In the genomic region with DNA sequence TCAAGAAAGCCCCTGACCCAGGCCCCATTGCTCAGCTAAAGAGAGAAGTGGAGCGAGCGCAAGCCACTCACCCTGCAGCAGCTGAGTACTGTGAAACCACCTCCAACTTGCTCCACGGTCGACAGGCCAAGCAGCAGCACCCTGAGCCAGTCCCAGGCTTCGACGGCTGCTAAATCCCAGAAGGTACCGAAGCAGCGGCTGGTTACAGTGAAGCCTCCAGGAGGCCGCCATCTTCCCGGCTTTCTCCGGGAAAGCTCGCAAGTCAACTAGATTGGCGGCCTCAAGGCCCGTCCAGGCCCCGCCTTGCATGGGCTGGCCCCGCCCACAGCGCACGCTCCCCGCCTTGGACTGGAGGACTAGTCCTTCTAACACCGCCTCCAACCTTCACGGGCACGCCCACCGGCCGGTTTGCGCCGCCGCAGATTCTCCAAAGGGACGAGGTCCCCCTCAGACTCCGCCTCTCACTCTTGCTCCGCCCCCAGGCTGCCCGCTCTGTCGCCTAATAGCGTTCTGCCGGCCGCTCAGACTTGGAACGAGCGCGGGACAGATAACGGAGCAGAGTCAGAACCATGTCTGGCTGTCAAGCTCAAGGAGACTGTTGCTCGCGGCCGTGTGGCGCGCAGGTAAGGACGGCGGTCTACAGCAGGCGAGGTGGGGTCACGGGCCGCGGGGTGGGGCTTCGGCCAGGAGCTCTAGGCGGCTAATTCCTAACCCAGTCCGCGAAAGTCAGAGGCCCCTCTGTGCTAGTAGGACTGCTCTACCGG, we compare ENCODE assay signal across 8 mouse cellular contexts. TPM values are rescaled to one million over a fixed set of nuclear protein-coding genes. Genes with fewer than 3 reads are reported as not detected.
DNase-seq lines count a peak whose midpoint lies in the region; ATAC-seq lines count a peak whose summit lies in the region.

Pdhx (minus strand) TSS at position 295 of the 764 bp plus-strand sequence.
Apip (plus strand) TSS at position 457 of the 764 bp plus-strand sequence.

- H3K9me3 ChIP-seq in heart, embryonic 13.5 days = no peaks in the 10 kb centered on the region
- no peaks in the 10 kb centered on the region for H3K9me3 ChIP-seq in liver, embryonic 12.5 days (replicated peaks)
- H3K9me3 ChIP-seq in stomach, embryonic 15.5 days = no peaks in the 10 kb centered on the region

- peak within 1 kb of the TSS; percentile 78 for H3K4me2 ChIP-seq in heart, embryonic 13.5 days
- peak within 1 kb of the TSS; percentile 79 for H3K4me2 ChIP-seq in liver, embryonic 12.5 days
- peak within 1 kb of the TSS; percentile 67 for H3K4me2 ChIP-seq in stomach, embryonic 15.5 days

- peak within 1 kb of the TSS; percentile 94 for H3K9ac ChIP-seq in heart, embryonic 13.5 days
- H3K9ac ChIP-seq in liver, embryonic 12.5 days = peak within 1 kb of the TSS; percentile 88
- peak within 1 kb of the TSS; percentile 69 for H3K9ac ChIP-seq in stomach, embryonic 15.5 days

- peaks cover 6% of the 10 kb centered on the region; the same call in 1 of the 2 replicates for H3K36me3 ChIP-seq in heart, embryonic 13.5 days
- 0 out of 2 replicates have a peak, but pooled peaks cover 8% of the 10 kb centered on the region for H3K36me3 ChIP-seq in liver, embryonic 12.5 days
- H3K36me3 ChIP-seq in stomach, embryonic 15.5 days = no peaks in the 10 kb centered on the region

- H3K27me3 ChIP-seq in heart, embryonic 13.5 days (replicated peaks) = no peaks in the 10 kb centered on the region
- H3K27me3 ChIP-seq in liver, embryonic 12.5 days (replicated peaks) = no peaks in the 10 kb centered on the region
- H3K27me3 ChIP-seq in stomach, embryonic 15.5 days (replicated peaks) = no peaks in the 10 kb centered on the region

- peak; percentile 100 for DNase-seq in CD4-positive, CD25-positive, alpha-beta regulatory T cell, adult 2 months (ENCODE audit: low read depth, low spot score)
- peak; percentile 81 for DNase-seq in fat pad, adult 2 months (ENCODE audit: extremely low read depth, low read depth, low spot score)
- peak; percentile 100 for DNase-seq in kidney, postnatal 10 days
- peak; percentile 100 for DNase-seq in natural killer cell, adult 2 months (ENCODE audit: low spot score in 2 of 2)

- peak within 1 kb of the TSS; percentile 96 for H3K4me3 ChIP-seq in brown adipose tissue, adult 24 weeks (ENCODE audit: insufficient read depth, low read depth, low read length)
- peak within 1 kb of the TSS; percentile 90 for H3K4me3 ChIP-seq in heart, embryonic 13.5 days
- H3K4me3 ChIP-seq in liver, embryonic 12.5 days = peak within 1 kb of the TSS; percentile 88
- H3K4me3 ChIP-seq in stomach, embryonic 15.5 days (replicated peaks) = peak within 1 kb of the TSS; percentile 86

- under 1% methylated on average over 55 of the region's 55 CpGs for WGBS in heart, embryonic 13.5 days
- WGBS in liver, embryonic 12.5 days (ENCODE audit: insufficient replicate concordance) = under 1% methylated on average over 55 of the region's 55 CpGs
- WGBS in stomach, embryonic 15.5 days = under 1% methylated on average over 55 of the region's 55 CpGs

- peaks cover 2% of the 10 kb centered on the region for H3K4me1 ChIP-seq in brown adipose tissue, adult 24 weeks (ENCODE audit: control insufficient read depth, insufficient read depth, insufficient read length, low read length)
- peaks cover 45% of the 10 kb centered on the region for H3K4me1 ChIP-seq in heart, embryonic 13.5 days
- peaks cover 50% of the 10 kb centered on the region for H3K4me1 ChIP-seq in liver, embryonic 12.5 days
- H3K4me1 ChIP-seq in stomach, embryonic 15.5 days = peaks cover 17% of the 10 kb centered on the region; the same call in 1 of the 2 replicates

- peak; percentile 99 for ATAC-seq in heart, embryonic 13.5 days (ENCODE audit: extremely low read depth, insufficient number of reproducible peaks, low FRiP score, low TSS enrichment)
- peak; percentile 98 for ATAC-seq in liver, embryonic 12.5 days
- peak; percentile 99 for ATAC-seq in stomach, embryonic 15.5 days (ENCODE audit: insufficient read depth, low FRiP score, low read depth)

- H3K27ac ChIP-seq in brown adipose tissue, adult 24 weeks (replicated peaks; ENCODE audit: low read depth, low read length) = peak within 1 kb of the TSS; percentile 82
- peak within 1 kb of the TSS; percentile 93 for H3K27ac ChIP-seq in heart, embryonic 13.5 days (replicated peaks)
- H3K27ac ChIP-seq in liver, embryonic 12.5 days = peak within 1 kb of the TSS; percentile 95
- peak within 1 kb of the TSS; percentile 87 for H3K27ac ChIP-seq in stomach, embryonic 15.5 days

RNA-seq across cellular contexts. Expression of gene Pdhx, which starts in this region (rescaled TPM):
- polyA plus RNA-seq in brown adipose tissue, adult 24 weeks (2012; ENCODE audit: insufficient read depth, insufficient read length, missing spikeins) = 131 and 134 TPM in 2 replicates
- polyA plus RNA-seq in heart, embryonic 13.5 days (2015; fragmentation: Nextera tagmentation; extraction: Ambion mirVana) = 50.8 and 54.7 TPM in 2 replicates
- polyA plus RNA-seq in liver, embryonic 12.5 days (2016; fragmentation: Nextera tagmentation; extraction: Ambion mirVana) = 30.2 and 31.3 TPM in 2 replicates
- polyA plus RNA-seq in stomach, embryonic 15.5 days (2015; fragmentation: Nextera tagmentation; extraction: Ambion mirVana) = 32.2 and 36.1 TPM in 2 replicates

RNA-seq across cellular contexts. Expression of gene Apip, which starts in this region (rescaled TPM):
- 113 and 127 TPM in 2 replicates for polyA plus RNA-seq in brown adipose tissue, adult 24 weeks (2012; ENCODE audit: insufficient read depth, insufficient read length, missing spikeins)
- 61.7 and 68.6 TPM in 2 replicates for polyA plus RNA-seq in heart, embryonic 13.5 days (2015; fragmentation: Nextera tagmentation; extraction: Ambion mirVana)
- polyA plus RNA-seq in liver, embryonic 12.5 days (2016; fragmentation: Nextera tagmentation; extraction: Ambion mirVana) = 45.5 and 49.7 TPM in 2 replicates
- 65.0 and 65.4 TPM in 2 replicates for polyA plus RNA-seq in stomach, embryonic 15.5 days (2015; fragmentation: Nextera tagmentation; extraction: Ambion mirVana)

Comparison
In these comparisons a context has a peak if more than half of its experiments do, and no peak if none do; other contexts are left out.
1. Peak in every context shown above with its lines: DNase-seq, ATAC-seq, H3K4me3 ChIP-seq and H3K27ac ChIP-seq.